ENCODE assay signal across 11 mouse cellular contexts in the genomic region with DNA sequence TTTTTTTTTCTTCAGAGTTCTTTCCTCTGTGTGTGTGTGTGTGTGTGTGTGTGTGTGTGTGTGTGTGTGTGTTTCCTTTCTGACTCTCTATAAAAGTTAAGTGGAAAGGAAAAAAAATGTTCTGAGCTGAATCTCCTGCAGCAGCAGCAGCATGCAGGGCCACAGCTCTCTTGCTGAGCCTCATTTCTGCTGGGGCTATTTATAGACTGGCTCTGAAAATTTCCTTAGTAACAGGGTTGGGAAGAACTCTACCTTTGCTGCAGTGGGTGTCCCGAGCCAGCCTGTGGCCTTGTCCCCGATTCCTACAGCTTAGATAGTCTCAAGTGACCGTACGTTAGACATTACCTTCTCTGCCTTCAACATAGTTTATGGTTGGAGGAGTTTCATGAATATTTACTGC.
DNase-seq lines count a peak whose midpoint lies in the region; ATAC-seq lines count a peak whose summit lies in the region.
"Had no signal": no experiment of that assay in that cellular context is flagged by ENCODE, and none has a peak within 500 bp of the region (broad histone marks: within the 10 kb centered on the region; RNA-seq: fewer than 3 reads in every experiment).

No protein-coding gene starts in this region.

- no peak for ATAC-seq in heart, embryonic 13.5 days (ENCODE audit: extremely low read depth, insufficient number of reproducible peaks, low FRiP score, low TSS enrichment)
- ATAC-seq in midbrain, embryonic 15.5 days (replicated peaks) = no peak
- ATAC-seq: inflammation-experienced regulatory T-cells, adult 6 months had no signal

- no peak overlapping the region for H3K4me3 ChIP-seq in heart, embryonic 13.5 days
- H3K4me3 ChIP-seq in midbrain, embryonic 15.5 days = no peak overlapping the region
- H3K4me3 ChIP-seq in midbrain, embryonic 10.5 days = no peak overlapping the region

- peak overlapping the region; percentile 27; the same call in 1 of the 2 replicates for H3K4me2 ChIP-seq in heart, embryonic 13.5 days
- no peak overlapping the region for H3K4me2 ChIP-seq in midbrain, embryonic 15.5 days

- H3K4me1 ChIP-seq in heart, embryonic 13.5 days = peaks cover 24% of the 10 kb centered on the region
- peaks cover 9% of the 10 kb centered on the region; the same call in 1 of the 2 replicates for H3K4me1 ChIP-seq in midbrain, embryonic 15.5 days
- no peaks in the 10 kb centered on the region for H3K4me1 ChIP-seq in midbrain, embryonic 10.5 days

- 33% methylated on average over 4 of the region's 4 CpGs for WGBS in heart, embryonic 13.5 days
- 61% methylated on average over 4 of the region's 4 CpGs for WGBS in midbrain, embryonic 15.5 days
- WGBS in midbrain, embryonic 10.5 days = 87% methylated on average over 4 of the region's 4 CpGs

- no peaks in the 10 kb centered on the region for H3K9me3 ChIP-seq in heart, embryonic 13.5 days
- H3K9me3 ChIP-seq in midbrain, embryonic 15.5 days = no peaks in the 10 kb centered on the region
- H3K9me3 ChIP-seq in midbrain, embryonic 10.5 days (replicated peaks) = no peaks in the 10 kb centered on the region

- H3K27me3 ChIP-seq in heart, embryonic 13.5 days (replicated peaks) = no peaks in the 10 kb centered on the region
- no peaks in the 10 kb centered on the region for H3K27me3 ChIP-seq in midbrain, embryonic 15.5 days (replicated peaks)
- H3K27me3 ChIP-seq in midbrain, embryonic 10.5 days (ENCODE audit: low read depth, poor library complexity, severe bottlenecking) = no peaks in the 10 kb centered on the region

- no peak for DNase-seq in heart, adult 9 months (ENCODE audit: low spot score in 2 of 2)
- DNase-seq in midbrain, embryonic 10.5 days (ENCODE audit: low spot score) = no peak
- DNase-seq in cerebellum, adult 9-11 months = peak; percentile 63
- DNase-seq in right cerebral cortex, postnatal 14 days = peak; percentile 5
- DNase-seq in spleen, postnatal 36 days (ENCODE audit: low spot score in 2 of 2) = no peak
- DNase-seq in yolk sac, embryonic 10.5 days (ENCODE audit: low spot score) = no peak
- DNase-seq: thymus, postnatal 4 days had no signal

- H3K27ac ChIP-seq in heart, embryonic 13.5 days (replicated peaks) = peak overlapping the region; percentile 46
- peak overlapping the region; percentile 36; the same call in 1 of the 2 replicates for H3K27ac ChIP-seq in midbrain, embryonic 15.5 days
- no peak overlapping the region for H3K27ac ChIP-seq in midbrain, embryonic 10.5 days (replicated peaks)
- H3K27ac ChIP-seq: macrophage had no signal

- no peak overlapping the region for H3K9ac ChIP-seq in heart, embryonic 13.5 days
- H3K9ac ChIP-seq in midbrain, embryonic 15.5 days = no peak overlapping the region

- H3K36me3 ChIP-seq in heart, embryonic 13.5 days = no peaks in the 10 kb centered on the region
- no peaks in the 10 kb centered on the region for H3K36me3 ChIP-seq in midbrain, embryonic 15.5 days (replicated peaks)
- no peaks in the 10 kb centered on the region for H3K36me3 ChIP-seq in midbrain, embryonic 10.5 days

Comparison
In these comparisons a context has a peak if more than half of its experiments do, and no peak if none do; other contexts are left out.
1. DNase-seq: peak in cerebellum, adult 9-11 months (single experiment) and right cerebral cortex, postnatal 14 days (single experiment); none in heart, adult 9 months (0 of 2), midbrain, embryonic 10.5 days (single experiment), spleen, postnatal 36 days (0 of 2) and yolk sac, embryonic 10.5 days (single experiment).